Mouse (Mus musculus): ENCODE data around the gene Polr2g. TPM values are rescaled to one million over a fixed set of nuclear protein-coding genes. Genes with fewer than 3 reads are reported as not detected.
A peak's percentile ranks its signal among the peaks of the same experiment; 100 is the strongest.

Gene Polr2g
- polyA plus RNA-seq, 1 experiment from 2014 or later, result 147 TPM

DNA sequence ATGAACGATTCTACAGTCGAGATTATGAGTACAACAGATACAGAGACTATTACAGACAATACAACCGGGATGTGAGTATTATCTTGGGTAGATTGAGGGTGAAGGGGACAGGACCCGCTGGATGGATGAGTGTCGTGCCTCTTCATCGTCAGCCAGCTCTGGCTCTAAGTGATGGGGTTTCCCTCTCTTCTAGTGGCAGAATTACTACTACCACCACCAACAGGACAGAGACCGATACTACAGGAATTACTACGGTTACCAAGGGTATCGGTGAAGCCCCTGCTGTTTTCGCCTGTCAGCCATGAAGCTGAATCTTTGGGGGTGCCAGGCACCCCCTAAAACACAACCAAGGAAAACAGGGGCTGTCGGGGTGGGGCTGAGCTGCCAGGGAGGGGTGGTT lies 32.9 kb upstream of the Polr2g start:
- Histone ChIP-seq H3K9me3 (replicated peaks) (no peaks in the 10 kb centered on the region), H3K27me3 (replicated peaks) (no peaks in the 10 kb centered on the region), H3K27ac (replicated peaks) (no peak overlapping the region), H3K4me1 (peaks cover 2% of the 10 kb centered on the region), H3K4me2 (no peak overlapping the region), H3K9ac (replicated peaks) (no peak overlapping the region), H3K36me3 (peaks cover 96% of the 10 kb centered on the region), H3K4me3 (replicated peaks) (no peak overlapping the region)
- ATAC-seq (ENCODE audit: low FRiP score), result no peak
- WGBS, result 82% methylated on average over 11 of the region's 11 CpGs

DNA sequence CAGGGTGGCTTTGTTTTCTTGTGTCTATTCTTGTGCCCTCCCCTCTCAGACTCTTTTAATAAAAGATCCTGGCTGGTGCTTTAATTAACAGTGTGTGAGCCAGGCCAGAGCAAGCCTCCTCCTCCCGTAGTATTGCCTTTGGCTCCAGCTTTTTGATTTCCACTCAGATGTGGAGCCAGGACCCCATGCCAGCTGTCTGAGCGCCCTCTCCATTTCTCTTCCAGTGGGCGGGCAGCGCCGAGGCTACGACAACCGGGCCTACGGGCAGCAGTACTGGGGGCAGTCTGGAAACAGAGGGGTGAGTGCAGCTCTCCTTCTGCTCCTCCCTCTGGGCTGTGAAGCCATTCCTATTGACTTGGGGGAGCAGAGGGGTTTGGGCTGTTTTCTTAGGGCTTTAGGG lies 32.3 kb upstream of the Polr2g start:
- H3K4me1 ChIP-seq, result no peaks in the 10 kb centered on the region; the same call in 1 of the 2 replicates
- no peaks in the 10 kb centered on the region for H3K9me3 ChIP-seq (replicated peaks)
- ATAC-seq (ENCODE audit: low FRiP score), result no peak
- H3K9ac ChIP-seq (replicated peaks), result no peak overlapping the region
- H3K27ac ChIP-seq (replicated peaks), result no peak overlapping the region
- H3K4me2 ChIP-seq, result no peak overlapping the region
- H3K27me3 ChIP-seq (replicated peaks), result no peaks in the 10 kb centered on the region
- 90% methylated on average over 8 of the region's 8 CpGs for WGBS
- H3K36me3 ChIP-seq, result peaks cover 97% of the 10 kb centered on the region
- no peak overlapping the region for H3K4me3 ChIP-seq (replicated peaks)

DNA sequence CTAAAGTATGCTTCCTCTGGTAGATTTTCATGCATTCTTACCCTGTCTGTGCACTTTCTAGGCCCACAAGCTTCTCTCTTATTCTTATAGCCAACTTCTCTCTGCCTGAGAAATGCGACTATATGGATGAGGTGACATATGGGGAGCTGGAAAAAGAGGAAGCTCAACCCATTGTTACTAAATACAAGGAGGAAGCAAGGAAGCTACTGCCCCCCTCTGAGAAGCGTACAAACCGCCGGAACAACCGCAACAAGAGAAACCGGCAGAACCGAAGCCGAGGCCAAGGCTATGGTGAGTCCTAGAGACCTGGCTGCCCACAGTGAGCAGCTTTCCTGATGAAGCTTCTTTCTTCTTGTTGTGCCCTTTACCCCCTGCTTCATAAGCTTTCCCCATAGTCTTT lies 31.3 kb upstream of the Polr2g start, which contains the start of gene AC129217.1:
AC129217.1 (plus strand) TSS at position 114 of the 400 bp plus-strand sequence.
- Histone ChIP-seq H3K27me3 (replicated peaks) (no peaks in the 10 kb centered on the region), H3K36me3 (peaks cover 95% of the 10 kb centered on the region), H3K4me2 (no peak within 1 kb of the TSS), H3K9me3 (replicated peaks) (no peaks in the 10 kb centered on the region), H3K27ac (replicated peaks) (no peak within 1 kb of the TSS), H3K4me3 (replicated peaks) (no peak within 1 kb of the TSS), H3K9ac (replicated peaks) (no peak within 1 kb of the TSS), H3K4me1 (no peaks in the 10 kb centered on the region)
- no peak for ATAC-seq (ENCODE audit: low FRiP score)
- 92% methylated on average over 8 of the region's 8 CpGs for WGBS

DNA sequence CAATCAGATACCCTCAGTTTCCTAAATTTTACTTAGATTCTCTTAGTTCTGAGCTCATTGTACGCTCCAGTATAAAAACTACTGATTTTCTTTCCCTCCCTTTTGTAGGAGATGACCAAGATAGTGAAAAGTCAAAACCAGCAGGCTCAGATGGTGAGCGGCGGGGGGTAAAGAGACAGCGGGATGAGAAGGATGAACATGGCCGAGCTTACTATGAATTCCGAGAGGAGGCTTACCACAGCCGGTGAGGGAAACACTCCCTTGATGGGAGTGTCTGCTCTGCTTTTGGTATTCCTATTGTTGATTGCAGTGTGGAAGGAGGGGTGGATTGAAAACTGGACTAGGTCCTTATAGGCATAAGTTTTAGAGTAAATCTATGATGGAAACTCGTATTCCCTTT lies 24.3 kb upstream of the Polr2g start:
- H3K4me1 ChIP-seq, result peaks cover 34% of the 10 kb centered on the region
- H3K9me3 ChIP-seq (replicated peaks), result no peaks in the 10 kb centered on the region
- H3K4me2 ChIP-seq, result peak overlapping the region; percentile 95
- peak overlapping the region; percentile 83; the same call in 1 of the 2 replicates for H3K4me3 ChIP-seq (replicated peaks)
- no peak overlapping the region for H3K27ac ChIP-seq (replicated peaks)
- 59% methylated on average over 8 of the region's 8 CpGs for WGBS
- H3K9ac ChIP-seq (replicated peaks), result 0 out of 2 replicates have a peak overlapping the region, but pooled peaks have one; percentile 10
- no peaks in the 10 kb centered on the region for H3K27me3 ChIP-seq (replicated peaks)
- no peak for ATAC-seq (ENCODE audit: low FRiP score)
- peaks cover 49% of the 10 kb centered on the region for H3K36me3 ChIP-seq

DNA sequence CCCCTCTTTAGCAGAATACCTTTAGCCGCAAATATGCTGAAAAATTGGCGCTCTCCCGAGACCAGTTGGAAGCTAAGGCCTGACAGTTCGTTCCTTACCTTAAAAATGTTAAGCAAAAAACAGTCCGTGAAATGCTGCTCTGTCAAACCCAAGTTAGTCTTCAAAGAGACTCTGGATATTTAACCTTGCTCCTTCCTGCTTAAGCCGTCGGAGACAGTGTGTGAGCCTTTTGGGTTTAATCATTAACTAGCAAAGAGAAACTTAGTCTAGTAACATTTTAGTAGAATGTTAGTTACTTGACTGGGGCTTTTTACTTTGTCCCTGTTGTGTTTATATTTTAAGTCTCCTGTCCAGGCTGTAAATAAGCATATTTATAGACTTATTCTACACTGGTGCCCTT lies 22.8 kb upstream of the Polr2g start:
- WGBS, result 1% methylated on average over 7 of the region's 7 CpGs
- no peaks in the 10 kb centered on the region for H3K27me3 ChIP-seq (replicated peaks)
- H3K9ac ChIP-seq (replicated peaks), result peak overlapping the region; percentile 90
- peak overlapping the region; percentile 100; the same call in 1 of the 2 replicates for H3K27ac ChIP-seq (replicated peaks)
- H3K4me1 ChIP-seq, result peaks cover 49% of the 10 kb centered on the region
- H3K36me3 ChIP-seq, result peaks cover 34% of the 10 kb centered on the region
- peak overlapping the region; percentile 83 for H3K4me3 ChIP-seq (replicated peaks)
- ATAC-seq (ENCODE audit: low FRiP score), result no peak
- peak overlapping the region; percentile 95 for H3K4me2 ChIP-seq
- H3K9me3 ChIP-seq (replicated peaks), result no peaks in the 10 kb centered on the region

DNA sequence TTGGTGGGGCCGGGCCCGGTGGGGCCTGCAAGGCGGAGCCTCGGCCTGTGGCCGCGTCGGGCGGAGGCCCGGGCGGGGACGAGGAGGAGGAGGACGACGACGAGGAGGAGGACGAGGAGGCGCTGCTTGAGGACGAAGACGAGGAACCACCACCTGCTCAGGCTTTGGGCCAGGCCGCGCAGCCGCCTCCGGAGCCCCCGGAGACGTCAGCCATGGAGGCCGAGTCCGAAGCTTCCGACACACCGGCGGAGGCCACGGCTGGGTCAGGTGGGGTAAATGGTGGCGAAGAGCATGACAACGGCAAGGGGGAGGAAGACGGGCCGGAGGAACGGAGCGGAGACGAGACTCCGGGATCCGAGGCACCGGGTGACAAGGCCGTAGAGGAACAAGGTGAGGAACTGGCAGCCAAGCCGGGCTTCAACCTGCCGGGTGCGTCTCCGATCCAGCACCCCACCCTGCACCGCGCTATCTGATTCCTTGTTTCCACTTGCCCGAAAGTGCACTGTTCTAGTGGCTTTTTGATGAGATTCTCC lies 22.1 kb upstream of the Polr2g start:
- Histone ChIP-seq H3K27me3 (replicated peaks) (no peaks in the 10 kb centered on the region), H3K4me1 (peaks cover 56% of the 10 kb centered on the region), H3K9ac (replicated peaks) (peak overlapping the region; percentile 90), H3K27ac (replicated peaks) (peak overlapping the region; percentile 100), H3K4me3 (replicated peaks) (peak overlapping the region; percentile 83), H3K36me3 (peaks cover 29% of the 10 kb centered on the region), H3K4me2 (peak overlapping the region; percentile 95), H3K9me3 (replicated peaks) (no peaks in the 10 kb centered on the region)
- peak; percentile 8 for ATAC-seq (ENCODE audit: low FRiP score)
- WGBS, result under 1% methylated on average over 46 of the region's 48 CpGs

DNA sequence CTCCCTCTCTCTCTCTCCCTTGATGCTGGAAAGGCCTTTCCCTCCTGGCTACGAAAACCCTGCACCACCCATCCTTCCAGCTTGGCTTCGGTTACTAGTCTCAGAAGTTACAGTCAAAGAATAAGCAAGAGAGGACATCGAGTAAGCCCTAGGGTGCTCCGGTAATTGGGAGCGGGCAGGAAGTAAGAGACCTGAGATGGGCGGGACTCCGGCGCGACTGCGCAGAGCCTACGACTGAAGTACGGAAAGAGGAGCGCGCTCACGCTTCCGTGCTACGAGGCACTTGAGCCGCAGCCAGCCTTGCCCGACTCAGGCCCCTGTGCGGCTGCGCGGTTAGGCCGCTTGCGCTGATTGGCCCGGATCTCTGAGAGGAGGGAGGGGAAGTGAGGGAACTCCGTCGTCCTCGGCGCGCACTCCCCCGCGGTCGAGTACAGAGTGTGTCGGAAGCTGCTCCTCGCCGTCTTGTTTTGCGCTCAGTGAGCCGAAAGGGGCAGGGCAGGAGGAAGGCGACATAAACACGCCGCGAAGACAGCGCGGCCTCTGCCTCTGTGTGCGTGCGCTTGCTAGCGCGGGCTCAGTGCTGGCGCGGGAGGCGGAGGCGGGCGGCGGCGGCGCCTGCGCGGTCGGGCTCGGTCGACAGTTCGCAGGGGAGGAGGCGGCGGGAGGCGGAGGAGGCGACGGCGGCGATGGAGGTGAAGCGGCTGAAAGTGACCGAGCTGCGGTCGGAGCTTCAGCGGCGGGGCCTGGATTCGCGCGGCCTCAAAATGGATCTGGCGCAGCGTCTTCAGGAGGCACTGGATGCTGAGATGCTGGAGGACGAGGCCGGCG lies 21.4 kb upstream of the Polr2g start, which contains the start of gene Hnrnpul2:
Hnrnpul2 (plus strand) TSS at position 415 of the 828 bp plus-strand sequence.
- H3K4me3 ChIP-seq (replicated peaks), result peak within 1 kb of the TSS; percentile 83
- peaks cover 60% of the 10 kb centered on the region for H3K4me1 ChIP-seq
- WGBS, result under 1% methylated on average over 82 of the region's 83 CpGs
- H3K36me3 ChIP-seq, result peaks cover 25% of the 10 kb centered on the region
- H3K4me2 ChIP-seq, result peak within 1 kb of the TSS; percentile 95
- H3K27ac ChIP-seq (replicated peaks), result peak within 1 kb of the TSS; percentile 100
- H3K9ac ChIP-seq (replicated peaks), result peak within 1 kb of the TSS; percentile 90
- no peaks in the 10 kb centered on the region for H3K27me3 ChIP-seq (replicated peaks)
- peak; percentile 96 for ATAC-seq (ENCODE audit: low FRiP score)
- no peaks in the 10 kb centered on the region for H3K9me3 ChIP-seq (replicated peaks)

DNA sequence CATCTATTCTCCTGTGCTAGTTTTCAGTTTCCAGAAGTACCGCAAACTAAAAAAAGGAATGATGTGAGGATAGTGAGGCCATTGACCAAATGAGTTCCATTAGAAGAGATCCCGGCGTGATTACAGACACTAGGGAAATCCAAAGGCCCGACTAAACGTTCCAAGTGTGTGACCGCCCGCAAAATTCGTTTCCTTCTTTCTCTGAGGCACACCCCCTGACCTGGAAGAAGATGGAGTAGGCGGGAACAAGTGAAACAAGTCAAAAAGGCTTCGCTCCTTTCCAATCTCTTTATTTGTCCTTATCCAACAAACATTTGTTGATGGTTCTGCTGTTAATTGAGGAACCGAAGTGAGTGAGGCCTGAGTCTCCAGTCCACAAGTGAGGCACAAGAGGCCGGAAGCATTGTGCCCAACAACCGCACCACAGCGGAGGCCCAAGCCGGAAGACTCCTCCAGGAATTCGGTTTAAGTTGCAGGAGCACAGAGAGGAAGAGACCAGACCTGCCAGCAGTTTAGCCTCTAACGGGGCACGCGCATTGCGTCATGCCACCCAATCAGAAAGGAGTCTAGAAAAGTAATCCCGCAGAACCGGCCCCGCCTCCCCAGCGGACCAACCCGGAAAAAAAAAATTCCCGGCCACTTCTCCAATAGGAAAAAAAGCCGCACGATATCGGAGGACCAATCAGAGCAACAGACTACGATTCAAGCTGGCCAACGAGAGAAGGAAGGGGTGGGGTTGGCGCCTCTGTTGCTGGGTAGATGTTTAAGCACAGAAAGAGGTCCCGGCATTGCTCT lies 20.6 kb upstream of the Polr2g start, which contains the start of gene Ttc9c:
Ttc9c (minus strand) TSS at position 533 of the 795 bp plus-strand sequence.
- under 1% methylated on average over 33 of the region's 33 CpGs for WGBS
- Histone ChIP-seq H3K36me3 (peaks cover 23% of the 10 kb centered on the region), H3K9me3 (replicated peaks) (no peaks in the 10 kb centered on the region), H3K27ac (replicated peaks) (peak within 1 kb of the TSS; percentile 100), H3K4me3 (replicated peaks) (peak within 1 kb of the TSS; percentile 83), H3K9ac (replicated peaks) (peak within 1 kb of the TSS; percentile 90), H3K4me1 (peaks cover 60% of the 10 kb centered on the region), H3K27me3 (replicated peaks) (no peaks in the 10 kb centered on the region), H3K4me2 (peak within 1 kb of the TSS; percentile 95)
- peak; percentile 95 for ATAC-seq (ENCODE audit: low FRiP score)

DNA sequence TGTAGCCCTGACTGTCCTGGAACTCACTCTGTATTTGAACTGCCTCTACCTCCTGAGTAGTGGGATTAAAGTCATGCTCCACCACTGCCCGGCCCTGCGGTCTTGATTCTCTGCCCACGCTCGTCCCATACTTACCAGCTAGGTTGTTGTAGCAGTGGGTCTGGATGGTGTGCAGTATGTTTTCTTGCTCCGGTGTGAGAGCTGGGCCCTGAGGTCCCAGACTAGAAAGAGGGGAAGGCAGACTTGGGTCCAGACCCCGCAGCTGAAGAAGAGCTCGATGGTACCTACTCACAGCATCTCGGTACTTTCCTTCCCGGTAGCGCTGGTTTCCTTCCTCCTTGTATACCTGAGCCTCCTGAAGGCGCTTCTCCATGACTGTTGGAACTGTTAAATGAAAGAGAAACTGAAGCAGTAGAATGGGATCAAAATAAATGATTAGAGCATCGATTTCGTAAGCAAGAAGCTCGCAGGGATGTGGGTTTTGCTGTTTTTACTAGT lies 20.0 kb upstream of the Polr2g start:
- H3K9me3 ChIP-seq (replicated peaks), result no peaks in the 10 kb centered on the region
- ATAC-seq (ENCODE audit: low FRiP score), result no peak
- H3K4me2 ChIP-seq, result peak overlapping the region; percentile 95
- H3K27me3 ChIP-seq (replicated peaks), result no peaks in the 10 kb centered on the region
- H3K9ac ChIP-seq (replicated peaks), result peak overlapping the region; percentile 90
- H3K27ac ChIP-seq (replicated peaks), result peak overlapping the region; percentile 100
- H3K4me1 ChIP-seq, result peaks cover 62% of the 10 kb centered on the region
- H3K36me3 ChIP-seq, result peaks cover 20% of the 10 kb centered on the region
- peak overlapping the region; percentile 83 for H3K4me3 ChIP-seq (replicated peaks)
- WGBS, result 34% methylated on average over 14 of the region's 14 CpGs

DNA sequence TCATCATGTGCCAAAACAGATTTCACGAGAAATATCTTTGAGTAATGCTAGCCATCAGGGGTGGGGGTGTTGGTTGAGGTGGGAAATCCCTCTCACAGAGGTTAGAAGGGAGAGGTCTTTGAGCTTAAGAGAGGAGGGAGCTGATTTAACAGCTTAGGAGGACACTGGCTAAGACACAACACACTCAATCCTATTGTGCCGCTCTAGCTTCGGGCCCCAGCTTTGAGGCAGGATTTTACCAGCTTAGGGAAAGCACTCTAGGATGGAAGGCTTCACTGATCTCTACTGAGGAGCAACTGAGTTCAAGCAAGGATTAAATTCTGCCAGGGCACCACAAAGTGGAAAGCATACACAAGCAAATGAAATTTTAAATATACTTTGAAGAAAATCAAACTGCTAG lies 18.6 kb upstream of the Polr2g start:
- Histone ChIP-seq H3K9me3 (replicated peaks) (no peaks in the 10 kb centered on the region), H3K27me3 (replicated peaks) (no peaks in the 10 kb centered on the region), H3K9ac (replicated peaks) (peak overlapping the region; percentile 0; the same call in 1 of the 2 replicates), H3K4me2 (peak overlapping the region; percentile 22), H3K36me3 (peaks cover 25% of the 10 kb centered on the region), H3K4me1 (peaks cover 48% of the 10 kb centered on the region), H3K4me3 (replicated peaks) (peak overlapping the region; percentile 7; the same call in 1 of the 2 replicates), H3K27ac (replicated peaks) (no peak overlapping the region)
- ATAC-seq (ENCODE audit: low FRiP score), result no peak
- WGBS, result 84% methylated on average over 3 of the region's 3 CpGs

DNA sequence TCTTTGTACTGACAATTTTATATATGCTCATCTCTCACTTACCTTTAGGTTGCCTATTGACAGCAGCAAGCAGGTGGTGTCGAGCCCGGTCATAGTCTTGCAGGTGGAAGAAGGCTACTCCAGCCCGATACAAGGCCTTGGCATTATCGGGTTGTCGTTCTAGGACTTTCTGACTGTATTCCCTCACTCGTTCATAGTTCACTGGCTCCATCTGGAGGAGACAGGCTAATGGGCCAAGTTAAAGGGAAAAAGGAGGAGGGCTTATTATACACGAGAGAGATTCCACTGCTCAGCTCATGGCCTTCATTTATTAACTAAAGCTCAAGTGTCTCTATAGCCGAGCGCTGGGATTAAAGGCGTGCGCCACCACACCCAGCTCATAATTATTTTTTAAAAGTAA lies 17.4 kb upstream of the Polr2g start:
- Histone ChIP-seq H3K4me3 (replicated peaks) (no peak overlapping the region), H3K4me2 (peak overlapping the region; percentile 22)
- WGBS, result 59% methylated on average over 11 of the region's 11 CpGs

More for the DNA sequence above, 17.4 kb upstream of the Polr2g start:
- H3K4me1 ChIP-seq, result peaks cover 38% of the 10 kb centered on the region
- H3K9me3 ChIP-seq (replicated peaks), result no peaks in the 10 kb centered on the region
- peaks cover 33% of the 10 kb centered on the region for H3K36me3 ChIP-seq
- H3K9ac ChIP-seq (replicated peaks), result 0 out of 2 replicates have a peak overlapping the region, but pooled peaks have one; percentile 10
- ATAC-seq (ENCODE audit: low FRiP score), result no peak
- no peaks in the 10 kb centered on the region for H3K27me3 ChIP-seq (replicated peaks)
- H3K27ac ChIP-seq (replicated peaks), result no peak overlapping the region
